Mouse (Mus musculus) gastrocnemius, postnatal 36 days (tissue): Measurements from ENCODE around the gene Kmt2e. TPM values are rescaled to one million over a fixed set of nuclear protein-coding genes. Genes with fewer than 3 reads are reported as not detected.
"Not testable (repeated sequence)": the region's sequence is repeated elsewhere in the genome, so short reads cannot be mapped to it uniquely, and the experiment has no call there.

Experiments
- DNase-seq, 2 experiments: peaks; one replicate each; pipeline ENCODE4 v3.0.0; 2022
- intact Hi-C: fragments of 180-260 bp; cut with DNase I; formaldehyde crosslinking; loops from one replicate; pipeline ENCODE4 v1.15.1; 2025
- total RNA-seq, 2 experiments: library from RNA; stranded (reverse); gene quantifications; 2 replicates each; pipeline ENCODE4 v1.2.3; 2021

Gene Kmt2e
- total RNA-seq, 2 experiments from 2014 or later = 22.2 to 25.6 TPM

DNA sequence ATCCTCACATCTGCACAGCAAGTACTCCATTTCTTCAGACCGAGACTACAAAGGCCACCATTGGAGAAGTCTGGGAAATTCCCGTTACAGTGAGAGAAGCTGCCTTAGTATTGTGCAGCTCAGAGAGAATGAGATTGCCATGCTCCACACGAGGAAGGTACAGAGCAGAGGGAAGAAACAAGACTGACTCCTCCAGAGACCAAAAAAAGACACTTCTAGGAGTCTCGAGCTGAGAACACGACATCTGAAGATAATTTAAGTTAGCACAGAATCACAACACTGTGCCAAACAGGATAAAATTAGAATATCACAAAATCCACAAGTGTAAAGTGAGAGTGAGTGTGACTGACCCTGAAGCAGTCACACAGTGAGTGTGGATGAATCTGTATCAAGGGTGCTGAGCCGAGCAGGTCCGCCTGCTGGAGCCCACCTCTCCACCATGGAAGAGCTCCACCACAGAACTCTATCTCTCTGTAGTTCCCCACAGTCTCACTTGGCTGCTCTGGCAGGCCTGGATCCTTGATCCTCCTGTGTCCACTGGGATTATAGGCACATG is 97.4 kb downstream of the Kmt2e start:
- DNase-seq = no peak
- intact Hi-C loops = no loop called here

DNA sequence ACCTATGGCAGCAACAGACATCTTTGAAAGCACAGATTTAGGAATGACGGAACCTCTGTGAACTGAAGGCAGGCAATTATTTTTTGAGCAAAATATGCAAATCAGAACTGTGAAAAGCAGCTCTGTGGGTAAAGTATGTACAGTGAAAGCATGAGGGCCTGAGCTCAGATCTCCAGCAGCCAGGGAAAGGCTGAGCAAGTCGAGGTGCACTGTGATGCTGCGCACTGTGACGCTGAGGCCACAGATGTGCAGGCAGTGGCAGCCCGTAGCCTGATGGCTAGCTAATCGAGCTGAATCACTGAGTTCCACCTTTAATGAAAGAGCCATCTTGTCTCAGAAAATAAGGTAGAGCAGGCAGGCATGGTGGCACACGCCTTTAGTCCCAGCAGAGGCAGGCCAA is 101.5 kb downstream of the Kmt2e start:
- intact Hi-C loops = no loop called here

GRCm38 (mm10) chr5:23551687-23552086 is 117.4 kb downstream of the Kmt2e start:
- intact Hi-C loops = no loop called here

More for the DNA sequence above, 101.5 kb downstream of the Kmt2e start:
- no peak for DNase-seq

GRCm38 (mm10) chr5:23553338-23553737 is 119.1 kb downstream of the Kmt2e start:
- intact Hi-C loops = not testable (repeated sequence)

More at GRCm38 (mm10) chr5:23551687-23552086, 117.4 kb downstream of the Kmt2e start:
- peak in 1 of 2 experiments; percentile 9 for DNase-seq

More at GRCm38 (mm10) chr5:23553338-23553737, 119.1 kb downstream of the Kmt2e start:
- DNase-seq = not testable (repeated sequence)
